Mouse (Mus musculus) small intestine, adult 2 months (tissue): ENCODE data around the gene Taco1. TPM values are rescaled to one million over a fixed set of nuclear protein-coding genes. Genes with fewer than 3 reads are reported as not detected.

Experiments
- H3K27ac ChIP-seq: fragments of 200-500 bp; 2 replicates; pipeline ENCODE4 v1.5.1; 2012; ENCODE audit warnings: low read depth, low read length, control low read depth, inconsistent platforms; ENCODE audit not compliant: insufficient read depth
- H3K27me3 ChIP-seq: fragments of 200-500 bp; 2 replicates; pipeline ENCODE4 v1.6.1; 2012; ENCODE audit warnings: mild to moderate bottlenecking, moderate library complexity, low read length, inconsistent platforms; ENCODE audit not compliant: control insufficient read depth, insufficient read depth
- H3K36me3 ChIP-seq: fragments of 200-500 bp; 2 replicates; pipeline ENCODE4 v1.6.1; 2012; ENCODE audit warnings: mild to moderate bottlenecking, low read length, control low read depth, inconsistent platforms; ENCODE audit not compliant: control insufficient read depth, insufficient read depth
- H3K4me1 ChIP-seq: fragments of 200-500 bp; 2 replicates; pipeline ENCODE4 v1.6.1; 2012; ENCODE audit warnings: low read length, inconsistent platforms, mixed read lengths; ENCODE audit not compliant: control insufficient read depth, insufficient read depth, insufficient read length
- H3K4me3 ChIP-seq: fragments of 200-500 bp; 2 replicates; pipeline ENCODE4 v1.5.1; 2012; ENCODE audit warnings: low read depth, mild to moderate bottlenecking, control low read depth, inconsistent platforms, low read length, moderate library complexity
- CTCF ChIP-seq: fragments of 200-500 bp; IDR thresholded peaks from 2 replicates; pipeline ENCODE4 v1.5.1; 2012; ENCODE audit warnings: low read depth, mild to moderate bottlenecking, control low read depth, inconsistent platforms, low read length, moderate library complexity, mixed read lengths; ENCODE audit not compliant: insufficient replicate concordance, insufficient read length; ENCODE audit errors: extremely low read depth
- POLR2A ChIP-seq: fragments of 200-500 bp; IDR thresholded peaks from 2 replicates; pipeline ENCODE4 v1.6.1; 2012; ENCODE audit warnings: low read depth, mild to moderate bottlenecking, control low read depth, inconsistent platforms, low read length, moderate library complexity
- WGBS: fragments of 180-500 bp; shearing (Covaris S2); methylation state at CpG from one replicate; pipeline ENCODE4 v1.1.7; 2018; 5-methylcytosine and 5-hydroxymethylcytosine counted together
- polyA plus RNA-seq: library from polyadenylated mRNA; depleted of rRNA; stranded (reverse); fragments of >200 nt; gene quantifications from 2 replicates; pipeline ENCODE4 v1.2.3, GENCODE M21; 2012

Gene Taco1
- polyA plus RNA-seq, 1 experiment, result 8.3 TPM

GRCm38 (mm10) chr11:106083708-106084701 lies 18.1 kb downstream of the Taco1 start, which contains the start of gene Map3k3:
TSS of gene Map3k3 (plus strand) at chr11:106084613.
- TF ChIP-seq CTCF (peak; percentile 36), POLR2A (peak; percentile 93)
- H3K4me1 ChIP-seq, result no peaks in the 10 kb centered on the region; the same call in 1 of the 2 replicates
- no peaks in the 10 kb centered on the region for H3K27me3 ChIP-seq
- WGBS, result 1% methylated on average over 69 of the region's 69 CpGs
- H3K27ac ChIP-seq, result peak within 1 kb of the TSS; percentile 88
- H3K36me3 ChIP-seq, result no peaks in the 10 kb centered on the region
- H3K4me3 ChIP-seq, result peak within 1 kb of the TSS; percentile 98

GRCm38 (mm10) chr11:106084911-106085561 lies 19.2 kb downstream of the Taco1 start:
- Histone ChIP-seq H3K4me3 (peak overlapping the region; percentile 98), H3K4me1 (no peaks in the 10 kb centered on the region; the same call in 1 of the 2 replicates), H3K36me3 (no peaks in the 10 kb centered on the region), H3K27me3 (no peaks in the 10 kb centered on the region), H3K27ac (peak overlapping the region; percentile 88)
- TF ChIP-seq POLR2A, result no peak
- 1% methylated on average over 59 of the region's 61 CpGs for WGBS

- WGBS, result 78% methylated on average over 1 of the region's 1 CpGs
- peaks cover 10% of the 10 kb centered on the region for H3K36me3 ChIP-seq
- TF ChIP-seq CTCF (no peak), POLR2A (no peak)
- no peaks in the 10 kb centered on the region for H3K27me3 ChIP-seq
- H3K27ac ChIP-seq, result no peak overlapping the region
- no peak overlapping the region for H3K4me3 ChIP-seq
- H3K4me1 ChIP-seq, result no peaks in the 10 kb centered on the region
These were observed 32.4 kb downstream of the Taco1 start for GRCm38 (mm10) chr11:106098223-106098622.

GRCm38 (mm10) chr11:106102866-106103265 lies 37.0 kb downstream of the Taco1 start:
- H3K4me3 ChIP-seq, result no peak overlapping the region
- no peaks in the 10 kb centered on the region for H3K4me1 ChIP-seq
- no peak for TF ChIP-seq CTCF
- no peak for TF ChIP-seq POLR2A
- no peaks in the 10 kb centered on the region for H3K27me3 ChIP-seq
- no peak overlapping the region for H3K27ac ChIP-seq
- peaks cover 9% of the 10 kb centered on the region for H3K36me3 ChIP-seq
- WGBS, result 82% methylated on average over 3 of the region's 3 CpGs

GRCm38 (mm10) chr11:106106047-106106587 lies 40.3 kb downstream of the Taco1 start:
- H3K27me3 ChIP-seq, result no peaks in the 10 kb centered on the region
- H3K4me3 ChIP-seq, result no peak overlapping the region
- WGBS, result 78% methylated on average over 8 of the region's 8 CpGs
- TF ChIP-seq CTCF, result no peak
- TF ChIP-seq POLR2A, result no peak
- peaks cover 9% of the 10 kb centered on the region for H3K36me3 ChIP-seq
- H3K4me1 ChIP-seq, result no peaks in the 10 kb centered on the region
- H3K27ac ChIP-seq, result 0 out of 2 replicates have a peak overlapping the region, but pooled peaks have one; percentile 12

GRCm38 (mm10) chr11:106111688-106112087 lies 45.8 kb downstream of the Taco1 start:
- Histone ChIP-seq H3K4me1 (no peaks in the 10 kb centered on the region), H3K27ac (no peak overlapping the region), H3K4me3 (no peak overlapping the region), H3K36me3 (peaks cover 27% of the 10 kb centered on the region), H3K27me3 (no peaks in the 10 kb centered on the region)
- TF ChIP-seq POLR2A, result no peak
- no peak for TF ChIP-seq CTCF
